Mouse (Mus musculus): ENCODE data around the gene Ccdc170. TPM values are rescaled to one million over a fixed set of nuclear protein-coding genes. Genes with fewer than 3 reads are reported as not detected.

Ccdc170 gene
- polyA plus RNA-seq, 1 experiment from 2014 or later, result not detected

- Histone ChIP-seq H3K36me3 (ENCODE audit: control insufficient read depth, insufficient read depth, low read length) (no peaks in the 10 kb centered on the region), H3K4me2 (ENCODE audit: low read depth, severe bottlenecking) (no peak overlapping the region), H3K4me1 (ENCODE audit: control insufficient read depth, insufficient read depth, low read length) (no peaks in the 10 kb centered on the region), H3K9me3 (ENCODE audit: control insufficient read depth, low read length) (no peaks in the 10 kb centered on the region), H3K27ac (replicated peaks; ENCODE audit: low read depth, low read length) (no peak overlapping the region), H3K4me3 (ENCODE audit: low read depth, low read length) (no peak overlapping the region), H3K27me3 (ENCODE audit: control insufficient read depth, insufficient read depth, low read length) (no peaks in the 10 kb centered on the region), H3K9ac (ENCODE audit: low read length) (no peak overlapping the region)
- 19% methylated on average over 4 of the region's 4 CpGs for WGBS
- DNase-seq (ENCODE audit: low spot score), result no peak
- no peak for ATAC-seq (ENCODE audit: insufficient number of reproducible peaks, low FRiP score, low TSS enrichment, low read depth)
Observed at GRCm38 (mm10) chr10:4559132-4559531, 76.8 kb downstream of the Ccdc170 start.

- Histone ChIP-seq H3K36me3 (ENCODE audit: control insufficient read depth, insufficient read depth, low read length) (no peaks in the 10 kb centered on the region), H3K4me3 (ENCODE audit: low read depth, low read length) (no peak overlapping the region), H3K27me3 (ENCODE audit: control insufficient read depth, insufficient read depth, low read length) (no peaks in the 10 kb centered on the region), H3K9me3 (ENCODE audit: control insufficient read depth, low read length) (no peaks in the 10 kb centered on the region), H3K27ac (replicated peaks; ENCODE audit: low read depth, low read length) (no peak overlapping the region), H3K4me2 (ENCODE audit: low read depth, severe bottlenecking) (no peak overlapping the region), H3K9ac (ENCODE audit: low read length) (no peak overlapping the region), H3K4me1 (ENCODE audit: control insufficient read depth, insufficient read depth, low read length) (no peaks in the 10 kb centered on the region)
- 95% methylated on average over 1 of the region's 1 CpGs for WGBS
- ATAC-seq (ENCODE audit: insufficient number of reproducible peaks, low FRiP score, low TSS enrichment, low read depth) (no peak), DNase-seq (ENCODE audit: low spot score) (no peak)
Observed at GRCm38 (mm10) chr10:4565148-4565547, 82.8 kb downstream of the Ccdc170 start.

- H3K27ac ChIP-seq (replicated peaks; ENCODE audit: low read depth, low read length), result no peak overlapping the region
- no peak overlapping the region for H3K4me3 ChIP-seq (ENCODE audit: low read depth, low read length)
- H3K9ac ChIP-seq (ENCODE audit: low read length), result no peak overlapping the region
- no peaks in the 10 kb centered on the region for H3K36me3 ChIP-seq (ENCODE audit: control insufficient read depth, insufficient read depth, low read length)
- H3K4me1 ChIP-seq (ENCODE audit: control insufficient read depth, insufficient read depth, low read length), result no peaks in the 10 kb centered on the region
- H3K9me3 ChIP-seq (ENCODE audit: control insufficient read depth, low read length), result no peaks in the 10 kb centered on the region
- H3K27me3 ChIP-seq (ENCODE audit: control insufficient read depth, insufficient read depth, low read length), result no peaks in the 10 kb centered on the region
- DNase-seq (ENCODE audit: low spot score) (no peak), ATAC-seq (ENCODE audit: insufficient number of reproducible peaks, low FRiP score, low TSS enrichment, low read depth) (no peak)
- no peak overlapping the region for H3K4me2 ChIP-seq (ENCODE audit: low read depth, severe bottlenecking)
- 90% methylated on average over 4 of the region's 4 CpGs for WGBS
Observed at GRCm38 (mm10) chr10:4570778-4571177, 88.5 kb downstream of the Ccdc170 start.

DNA sequence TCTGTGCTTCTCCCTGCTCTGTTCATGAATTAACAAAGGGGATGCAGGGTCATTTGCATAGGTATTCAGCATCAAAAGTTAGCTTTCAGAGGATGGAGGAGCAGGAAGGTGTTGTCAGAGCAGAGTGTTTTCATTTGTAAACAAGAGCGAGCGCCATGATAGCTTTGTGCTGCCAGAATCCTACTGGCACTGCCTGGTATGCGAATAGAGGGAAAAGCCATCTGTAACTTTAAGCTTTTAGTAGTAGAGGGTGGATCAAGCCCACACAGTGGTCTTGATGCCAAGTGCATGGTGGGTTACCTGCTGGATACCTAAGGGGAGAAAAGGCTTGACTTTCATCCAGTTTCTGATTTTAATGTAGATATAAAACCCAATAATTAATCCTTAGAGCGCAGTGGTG lies 89.0 kb downstream of the Ccdc170 start:
- Histone ChIP-seq H3K27me3 (ENCODE audit: control insufficient read depth, insufficient read depth, low read length) (no peaks in the 10 kb centered on the region), H3K9ac (ENCODE audit: low read length) (no peak overlapping the region), H3K4me3 (ENCODE audit: low read depth, low read length) (no peak overlapping the region), H3K36me3 (ENCODE audit: control insufficient read depth, insufficient read depth, low read length) (no peaks in the 10 kb centered on the region), H3K27ac (replicated peaks; ENCODE audit: low read depth, low read length) (no peak overlapping the region), H3K4me1 (ENCODE audit: control insufficient read depth, insufficient read depth, low read length) (no peaks in the 10 kb centered on the region), H3K9me3 (ENCODE audit: control insufficient read depth, low read length) (no peaks in the 10 kb centered on the region), H3K4me2 (ENCODE audit: low read depth, severe bottlenecking) (no peak overlapping the region)
- WGBS, result 79% methylated on average over 4 of the region's 4 CpGs
- ATAC-seq (ENCODE audit: insufficient number of reproducible peaks, low FRiP score, low TSS enrichment, low read depth), result no peak
- no peak for DNase-seq (ENCODE audit: low spot score)

GRCm38 (mm10) chr10:4581905-4582304 lies 99.6 kb downstream of the Ccdc170 start:
- Histone ChIP-seq H3K4me3 (ENCODE audit: low read depth, low read length) (no peak overlapping the region), H3K36me3 (ENCODE audit: control insufficient read depth, insufficient read depth, low read length) (no peaks in the 10 kb centered on the region), H3K4me2 (ENCODE audit: low read depth, severe bottlenecking) (no peak overlapping the region), H3K9me3 (ENCODE audit: control insufficient read depth, low read length) (no peaks in the 10 kb centered on the region), H3K9ac (ENCODE audit: low read length) (no peak overlapping the region), H3K4me1 (ENCODE audit: control insufficient read depth, insufficient read depth, low read length) (no peaks in the 10 kb centered on the region), H3K27ac (replicated peaks; ENCODE audit: low read depth, low read length) (no peak overlapping the region), H3K27me3 (ENCODE audit: control insufficient read depth, insufficient read depth, low read length) (no peaks in the 10 kb centered on the region)
- WGBS, result 82% methylated on average over 5 of the region's 5 CpGs
- 0 out of 2 replicates have a peak, but pooled peaks have one; percentile 39 for ATAC-seq (ENCODE audit: insufficient number of reproducible peaks, low FRiP score, low TSS enrichment, low read depth)
- no peak for DNase-seq (ENCODE audit: low spot score)

DNA sequence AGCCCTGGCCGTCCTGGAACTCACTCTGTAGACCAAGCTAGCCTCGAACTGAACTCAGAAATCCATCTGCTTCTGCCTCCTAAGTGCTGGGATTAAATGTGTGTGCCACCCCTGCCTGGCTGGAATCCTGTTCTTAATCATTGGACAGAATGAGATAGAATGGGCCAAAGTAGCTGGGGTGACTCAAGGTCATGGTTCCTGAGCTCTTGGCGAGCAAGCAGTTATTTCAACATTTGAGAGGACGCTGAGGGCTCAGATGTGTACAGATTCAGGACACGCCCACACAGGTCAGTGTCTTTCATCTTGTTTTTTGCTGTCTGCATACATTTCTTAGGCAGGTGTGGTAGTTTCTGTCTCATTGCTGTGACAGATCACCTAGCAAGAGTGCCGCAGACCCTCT lies 104.4 kb downstream of the Ccdc170 start:
- no peaks in the 10 kb centered on the region for H3K4me1 ChIP-seq (ENCODE audit: control insufficient read depth, insufficient read depth, low read length)
- no peaks in the 10 kb centered on the region for H3K9me3 ChIP-seq (ENCODE audit: control insufficient read depth, low read length)
- DNase-seq (ENCODE audit: low spot score) (no peak), ATAC-seq (ENCODE audit: insufficient number of reproducible peaks, low FRiP score, low TSS enrichment, low read depth) (no peak)
- no peak overlapping the region for H3K4me3 ChIP-seq (ENCODE audit: low read depth, low read length)
- H3K27ac ChIP-seq (replicated peaks; ENCODE audit: low read depth, low read length), result no peak overlapping the region
- H3K9ac ChIP-seq (ENCODE audit: low read length), result no peak overlapping the region
- no peak overlapping the region for H3K4me2 ChIP-seq (ENCODE audit: low read depth, severe bottlenecking)
- 89% methylated on average over 6 of the region's 6 CpGs for WGBS
- H3K27me3 ChIP-seq (ENCODE audit: control insufficient read depth, insufficient read depth, low read length), result no peaks in the 10 kb centered on the region
- H3K36me3 ChIP-seq (ENCODE audit: control insufficient read depth, insufficient read depth, low read length), result no peaks in the 10 kb centered on the region

GRCm38 (mm10) chr10:4589576-4589975 lies 107.3 kb downstream of the Ccdc170 start:
- WGBS, result 77% methylated on average over 4 of the region's 4 CpGs
- Histone ChIP-seq H3K9me3 (ENCODE audit: control insufficient read depth, low read length) (no peaks in the 10 kb centered on the region), H3K9ac (ENCODE audit: low read length) (no peak overlapping the region), H3K36me3 (ENCODE audit: control insufficient read depth, insufficient read depth, low read length) (no peaks in the 10 kb centered on the region), H3K27me3 (ENCODE audit: control insufficient read depth, insufficient read depth, low read length) (no peaks in the 10 kb centered on the region), H3K4me1 (ENCODE audit: control insufficient read depth, insufficient read depth, low read length) (no peaks in the 10 kb centered on the region), H3K4me2 (ENCODE audit: low read depth, severe bottlenecking) (no peak overlapping the region), H3K4me3 (ENCODE audit: low read depth, low read length) (no peak overlapping the region), H3K27ac (replicated peaks; ENCODE audit: low read depth, low read length) (no peak overlapping the region)
- no peak for ATAC-seq (ENCODE audit: insufficient number of reproducible peaks, low FRiP score, low TSS enrichment, low read depth)
- DNase-seq (ENCODE audit: low spot score), result no peak

DNA sequence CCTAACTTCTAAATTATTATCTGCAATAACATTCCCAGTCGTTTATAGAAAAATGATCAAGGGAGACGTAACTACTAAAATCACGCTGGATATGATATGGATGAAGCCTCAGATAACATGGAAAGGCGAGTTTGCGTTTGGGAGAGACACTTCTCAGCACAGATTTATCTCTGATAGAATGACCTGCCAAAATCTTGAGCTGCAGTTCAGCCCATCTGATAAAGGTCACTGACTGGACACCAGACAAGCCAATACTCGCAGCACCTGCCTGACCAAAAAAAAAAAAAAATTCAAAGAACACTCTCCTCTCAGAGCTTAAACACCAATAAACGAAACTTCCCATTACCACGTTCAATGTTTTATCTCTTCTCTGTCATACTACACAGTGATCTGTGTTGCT lies 108.7 kb downstream of the Ccdc170 start:
- Histone ChIP-seq H3K9ac (ENCODE audit: low read length) (no peak overlapping the region), H3K9me3 (ENCODE audit: control insufficient read depth, low read length) (no peaks in the 10 kb centered on the region), H3K27me3 (ENCODE audit: control insufficient read depth, insufficient read depth, low read length) (no peaks in the 10 kb centered on the region), H3K36me3 (ENCODE audit: control insufficient read depth, insufficient read depth, low read length) (no peaks in the 10 kb centered on the region), H3K27ac (replicated peaks; ENCODE audit: low read depth, low read length) (no peak overlapping the region), H3K4me3 (ENCODE audit: low read depth, low read length) (no peak overlapping the region), H3K4me2 (ENCODE audit: low read depth, severe bottlenecking) (no peak overlapping the region), H3K4me1 (ENCODE audit: control insufficient read depth, insufficient read depth, low read length) (no peaks in the 10 kb centered on the region)
- 61% methylated on average over 8 of the region's 8 CpGs for WGBS
- ATAC-seq (ENCODE audit: insufficient number of reproducible peaks, low FRiP score, low TSS enrichment, low read depth) (no peak), DNase-seq (ENCODE audit: low spot score) (no peak)

DNA sequence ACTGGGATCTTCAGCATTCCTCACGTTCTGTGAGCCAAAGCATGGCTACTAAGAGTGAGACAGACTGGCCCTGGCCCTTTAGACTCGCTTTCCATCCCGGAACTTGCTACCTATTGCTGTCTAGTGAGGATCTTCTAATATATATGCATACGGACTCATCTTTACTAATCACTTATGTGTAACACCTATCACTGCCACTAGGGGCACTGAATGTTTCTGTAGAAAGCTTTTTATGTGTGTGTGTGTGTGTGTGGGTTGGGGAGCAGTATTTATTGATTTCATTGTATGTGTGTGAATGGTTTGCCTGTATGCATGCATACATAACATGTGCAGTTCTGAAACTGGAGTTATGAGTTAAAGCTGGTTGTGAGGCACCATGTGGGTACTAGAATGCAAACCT lies 111.5 kb downstream of the Ccdc170 start:
- H3K4me2 ChIP-seq (ENCODE audit: low read depth, severe bottlenecking), result no peak overlapping the region
- no peaks in the 10 kb centered on the region for H3K9me3 ChIP-seq (ENCODE audit: control insufficient read depth, low read length)
- WGBS, result 79% methylated on average over 4 of the region's 4 CpGs
- DNase-seq (ENCODE audit: low spot score) (no peak), ATAC-seq (ENCODE audit: insufficient number of reproducible peaks, low FRiP score, low TSS enrichment, low read depth) (no peak)
- no peak overlapping the region for H3K9ac ChIP-seq (ENCODE audit: low read length)
- no peak overlapping the region for H3K4me3 ChIP-seq (ENCODE audit: low read depth, low read length)
- no peaks in the 10 kb centered on the region for H3K4me1 ChIP-seq (ENCODE audit: control insufficient read depth, insufficient read depth, low read length)
- no peaks in the 10 kb centered on the region for H3K36me3 ChIP-seq (ENCODE audit: control insufficient read depth, insufficient read depth, low read length)
- H3K27me3 ChIP-seq (ENCODE audit: control insufficient read depth, insufficient read depth, low read length), result no peaks in the 10 kb centered on the region
- H3K27ac ChIP-seq (replicated peaks; ENCODE audit: low read depth, low read length), result no peak overlapping the region

Data from limb, embryonic 11.5 days (tissue).